Mouse (Mus musculus) midbrain, embryonic 13.5 days (tissue): ENCODE results near the gene Tomm20l. TPM values are rescaled to one million over a fixed set of nuclear protein-coding genes. Genes with fewer than 3 reads are reported as not detected.

Experiments
- ATAC-seq: fragments of 200-750 bp; cut with Nextera tagmentation; 2 replicates; pipeline ENCODE4 v1.8.0; 2017; ENCODE audit warnings: mild to moderate bottlenecking, moderate TSS enrichment, moderate library complexity
- H3K27ac ChIP-seq: fragments of 300-500 bp; sonication (generic); 2 replicates; pipeline ENCODE4 v1.5.1; 2015; ENCODE audit warnings: inconsistent platforms, mild to moderate bottlenecking, moderate library complexity
- H3K27me3 ChIP-seq: fragments of 300-500 bp; sonication (generic); 2 replicates; pipeline ENCODE4 v1.6.1; 2015; ENCODE audit warnings: mild to moderate bottlenecking, inconsistent platforms
- H3K36me3 ChIP-seq: fragments of 300-500 bp; sonication (generic); 2 replicates; pipeline ENCODE4 v1.6.1; 2015; ENCODE audit warnings: mild to moderate bottlenecking, inconsistent platforms
- H3K4me1 ChIP-seq: fragments of 300-500 bp; sonication (generic); replicated peaks from 2 replicates; pipeline ENCODE4 v1.6.1; 2015; ENCODE audit warnings: inconsistent platforms
- H3K4me2 ChIP-seq: fragments of 300-500 bp; sonication (generic); replicated peaks from 2 replicates; pipeline ENCODE4 v1.6.1; 2015; ENCODE audit warnings: moderate library complexity, mild to moderate bottlenecking, inconsistent platforms
- H3K4me3 ChIP-seq: fragments of 300-500 bp; sonication (generic); replicated peaks from 2 replicates; pipeline ENCODE4 v1.5.1; 2015; ENCODE audit warnings: mild to moderate bottlenecking, inconsistent platforms
- H3K9ac ChIP-seq: fragments of 300-500 bp; sonication (generic); replicated peaks from 2 replicates; pipeline ENCODE4 v1.6.1; 2015; ENCODE audit warnings: mild to moderate bottlenecking, inconsistent platforms
- H3K9me3 ChIP-seq: fragments of 300-500 bp; sonication (generic); 2 replicates; pipeline ENCODE4 v1.6.1; 2016; ENCODE audit warnings: mild to moderate bottlenecking, inconsistent platforms
- WGBS: fragments of 180-500 bp; shearing (Covaris S2); methylation state at CpG from one replicate; pipeline ENCODE4 v1.1.7; 2015; 5-methylcytosine and 5-hydroxymethylcytosine counted together
- polyA plus RNA-seq: library from polyadenylated mRNA; unstranded; fragments of >200 nt; fragmentation: Nextera tagmentation; extraction: Ambion mirVana; gene quantifications from 2 replicates; pipeline ENCODE4 v1.2.1, GENCODE M21; 2015

The Tomm20l gene
- polyA plus RNA-seq, 1 experiment from 2014 or later, result 0.32 TPM

GRCm38 (mm10) chr12:71135581-71135980 is 24.4 kb downstream of the Tomm20l start:
- peaks cover 13% of the 10 kb centered on the region for H3K36me3 ChIP-seq
- peak overlapping the region; percentile 86; the same call in 1 of the 2 replicates for H3K9ac ChIP-seq
- no peak overlapping the region for H3K27ac ChIP-seq
- H3K4me3 ChIP-seq, result peak overlapping the region; percentile 82
- 41% methylated on average over 5 of the region's 5 CpGs for WGBS
- H3K4me2 ChIP-seq, result peak overlapping the region; percentile 71
- H3K4me1 ChIP-seq, result peaks cover 43% of the 10 kb centered on the region
- no peaks in the 10 kb centered on the region for H3K27me3 ChIP-seq
- ATAC-seq, result no peak
- no peaks in the 10 kb centered on the region for H3K9me3 ChIP-seq

GRCm38 (mm10) chr12:71136130-71136973 is 25.1 kb downstream of the Tomm20l start, which contains the start of the genes Timm9 and 2700049A03Rik:
TSS of gene Timm9 (minus strand) at chr12:71136684.
TSS of gene 2700049A03Rik (plus strand) at chr12:71136848.
- ATAC-seq, result peak; percentile 95
- under 1% methylated on average over 52 of the region's 52 CpGs for WGBS
- H3K4me3 ChIP-seq, result peak within 1 kb of the TSS; percentile 82
- H3K4me1 ChIP-seq, result peaks cover 44% of the 10 kb centered on the region
- peak within 1 kb of the TSS; percentile 76 for H3K27ac ChIP-seq
- peak within 1 kb of the TSS; percentile 86 for H3K9ac ChIP-seq
- no peaks in the 10 kb centered on the region for H3K9me3 ChIP-seq
- H3K36me3 ChIP-seq, result peaks cover 20% of the 10 kb centered on the region
- H3K4me2 ChIP-seq, result peak within 1 kb of the TSS; percentile 88
- H3K27me3 ChIP-seq, result no peaks in the 10 kb centered on the region

GRCm38 (mm10) chr12:71136974-71137491 is 25.8 kb downstream of the Tomm20l start:
- Histone ChIP-seq H3K36me3 (peaks cover 20% of the 10 kb centered on the region), H3K9me3 (no peaks in the 10 kb centered on the region), H3K4me2 (peak overlapping the region; percentile 88), H3K4me1 (peaks cover 44% of the 10 kb centered on the region), H3K27ac (peak overlapping the region; percentile 72), H3K9ac (peak overlapping the region; percentile 86), H3K4me3 (peak overlapping the region; percentile 82), H3K27me3 (no peaks in the 10 kb centered on the region)
- ATAC-seq, result peak; percentile 80
- under 1% methylated on average over 30 of the region's 30 CpGs for WGBS

GRCm38 (mm10) chr12:71137686-71138085 is 26.5 kb downstream of the Tomm20l start:
- no peaks in the 10 kb centered on the region for H3K9me3 ChIP-seq

GRCm38 (mm10) chr12:71139258-71139828 is 28.1 kb downstream of the Tomm20l start:
- Histone ChIP-seq H3K4me2 (peak overlapping the region; percentile 88; the same call in 1 of the 2 replicates), H3K9ac (no peak overlapping the region), H3K4me1 (peaks cover 44% of the 10 kb centered on the region), H3K27ac (no peak overlapping the region), H3K27me3 (no peaks in the 10 kb centered on the region), H3K4me3 (no peak overlapping the region), H3K36me3 (peaks cover 39% of the 10 kb centered on the region), H3K9me3 (no peaks in the 10 kb centered on the region)
- ATAC-seq, result no peak
- WGBS, result 78% methylated on average over 5 of the region's 5 CpGs

More at GRCm38 (mm10) chr12:71137686-71138085, 26.5 kb downstream of the Tomm20l start:
- Histone ChIP-seq H3K4me1 (peaks cover 44% of the 10 kb centered on the region), H3K36me3 (peaks cover 27% of the 10 kb centered on the region), H3K27me3 (no peaks in the 10 kb centered on the region), H3K9ac (peak overlapping the region; percentile 86), H3K4me3 (peak overlapping the region; percentile 82), H3K4me2 (peak overlapping the region; percentile 88), H3K27ac (no peak overlapping the region)
- 11% methylated on average over 11 of the region's 11 CpGs for WGBS
- no peak for ATAC-seq

GRCm38 (mm10) chr12:71141189-71141588 is 30.0 kb downstream of the Tomm20l start:
- Histone ChIP-seq H3K27ac (no peak overlapping the region), H3K36me3 (peaks cover 56% of the 10 kb centered on the region), H3K4me3 (no peak overlapping the region), H3K4me1 (peaks cover 30% of the 10 kb centered on the region), H3K9ac (no peak overlapping the region), H3K9me3 (no peaks in the 10 kb centered on the region), H3K27me3 (no peaks in the 10 kb centered on the region), H3K4me2 (no peak overlapping the region)
- no peak for ATAC-seq

GRCm38 (mm10) chr12:71147641-71148040 is 36.4 kb downstream of the Tomm20l start:
- no peak overlapping the region for H3K27ac ChIP-seq
- no peak for ATAC-seq
- WGBS, result 91% methylated on average over 3 of the region's 3 CpGs

GRCm38 (mm10) chr12:71148801-71149200 is 37.6 kb downstream of the Tomm20l start:
- Histone ChIP-seq H3K9me3 (no peaks in the 10 kb centered on the region), H3K9ac (no peak overlapping the region), H3K4me1 (no peaks in the 10 kb centered on the region), H3K27ac (no peak overlapping the region), H3K27me3 (no peaks in the 10 kb centered on the region), H3K36me3 (peaks cover 81% of the 10 kb centered on the region), H3K4me3 (no peak overlapping the region), H3K4me2 (no peak overlapping the region)
- 98% methylated on average over 9 of the region's 9 CpGs for WGBS
- no peak for ATAC-seq

More at GRCm38 (mm10) chr12:71147641-71148040, 36.4 kb downstream of the Tomm20l start:
- Histone ChIP-seq H3K9ac (no peak overlapping the region), H3K27me3 (no peaks in the 10 kb centered on the region), H3K9me3 (no peaks in the 10 kb centered on the region), H3K4me2 (no peak overlapping the region), H3K36me3 (peaks cover 80% of the 10 kb centered on the region), H3K4me3 (no peak overlapping the region), H3K4me1 (no peaks in the 10 kb centered on the region)

GRCm38 (mm10) chr12:71149456-71149855 is 38.2 kb downstream of the Tomm20l start:
- Histone ChIP-seq H3K36me3 (peaks cover 78% of the 10 kb centered on the region), H3K9me3 (no peaks in the 10 kb centered on the region), H3K9ac (no peak overlapping the region), H3K27me3 (no peaks in the 10 kb centered on the region), H3K4me2 (no peak overlapping the region), H3K4me3 (no peak overlapping the region), H3K4me1 (no peaks in the 10 kb centered on the region), H3K27ac (no peak overlapping the region)
- ATAC-seq, result no peak
- 88% methylated on average over 6 of the region's 6 CpGs for WGBS

GRCm38 (mm10) chr12:71150167-71150566 is 38.9 kb downstream of the Tomm20l start:
- no peaks in the 10 kb centered on the region for H3K9me3 ChIP-seq

GRCm38 (mm10) chr12:71154979-71155378 is 43.8 kb downstream of the Tomm20l start:
- ATAC-seq, result no peak
- Histone ChIP-seq H3K27me3 (no peaks in the 10 kb centered on the region), H3K36me3 (peaks cover 77% of the 10 kb centered on the region), H3K4me3 (no peak overlapping the region), H3K27ac (no peak overlapping the region), H3K9ac (no peak overlapping the region), H3K4me2 (no peak overlapping the region), H3K9me3 (no peaks in the 10 kb centered on the region), H3K4me1 (no peaks in the 10 kb centered on the region)
- WGBS, result 95% methylated on average over 6 of the region's 6 CpGs

More at GRCm38 (mm10) chr12:71150167-71150566, 38.9 kb downstream of the Tomm20l start:
- H3K4me3 ChIP-seq, result no peak overlapping the region
- H3K27ac ChIP-seq, result no peak overlapping the region
- 96% methylated on average over 8 of the region's 8 CpGs for WGBS
- H3K4me2 ChIP-seq, result no peak overlapping the region
- ATAC-seq, result no peak
- H3K4me1 ChIP-seq, result no peaks in the 10 kb centered on the region
- H3K9ac ChIP-seq, result no peak overlapping the region
- H3K27me3 ChIP-seq, result no peaks in the 10 kb centered on the region
- peaks cover 77% of the 10 kb centered on the region for H3K36me3 ChIP-seq

GRCm38 (mm10) chr12:71157974-71158373 is 46.7 kb downstream of the Tomm20l start:
- no peak for ATAC-seq
- Histone ChIP-seq H3K4me3 (no peak overlapping the region), H3K27me3 (no peaks in the 10 kb centered on the region), H3K36me3 (peaks cover 77% of the 10 kb centered on the region), H3K9me3 (no peaks in the 10 kb centered on the region), H3K9ac (no peak overlapping the region), H3K27ac (no peak overlapping the region), H3K4me2 (no peak overlapping the region), H3K4me1 (no peaks in the 10 kb centered on the region)
- WGBS, result 87% methylated on average over 6 of the region's 6 CpGs
